Mouse (Mus musculus): ENCODE measurements around the gene Scimp.
"Not testable (repeated sequence)": the region's sequence is repeated elsewhere in the genome, so short reads cannot be mapped to it uniquely, and the experiment has no call there.

The Scimp gene

GRCm38 (mm10) chr11:70811041-70811440 lies 1.3 kb downstream of the Scimp start:
- no peak for DNase-seq

DNA sequence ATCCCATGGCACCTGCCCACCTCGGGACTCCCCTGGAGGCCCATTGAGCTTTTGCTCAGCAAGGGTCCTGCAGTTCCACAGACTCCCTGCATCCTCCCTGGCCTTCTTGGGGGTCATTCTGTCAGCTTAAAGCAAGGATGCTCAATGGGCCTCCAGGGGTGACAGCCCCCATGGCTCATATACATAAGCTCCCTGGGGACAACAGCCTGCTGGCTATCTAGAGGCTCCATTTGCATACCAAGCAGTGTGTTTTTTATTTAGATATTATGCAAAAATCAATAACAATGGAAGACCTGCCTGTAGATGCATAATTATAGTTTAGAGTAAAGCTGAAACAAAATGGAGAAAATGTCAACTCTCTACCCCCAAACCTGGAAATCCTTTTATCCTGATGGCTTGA lies 3.4 kb downstream of the Scimp start:
- no peak for DNase-seq

DNA sequence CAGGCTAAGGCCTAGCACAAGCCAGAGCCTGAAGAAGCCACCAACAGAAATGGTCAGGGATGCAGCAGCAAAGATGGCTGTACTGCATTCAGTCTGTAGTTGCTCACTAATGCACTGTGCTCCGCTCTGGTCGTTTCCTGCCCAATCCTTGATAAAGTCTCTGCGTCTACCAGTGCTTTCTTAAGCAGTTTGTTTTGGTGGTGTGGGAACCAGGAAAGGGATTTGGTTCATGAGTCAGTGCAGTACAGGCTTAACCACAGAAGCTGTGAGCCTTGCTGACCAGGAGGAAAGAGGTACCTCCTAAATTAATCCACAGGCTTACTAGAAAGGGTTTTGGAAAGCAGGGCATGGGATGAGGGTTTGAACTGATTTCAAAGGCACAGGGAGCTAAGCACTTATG lies 4.3 kb downstream of the Scimp start:
- DNase-seq: no peak

DNA sequence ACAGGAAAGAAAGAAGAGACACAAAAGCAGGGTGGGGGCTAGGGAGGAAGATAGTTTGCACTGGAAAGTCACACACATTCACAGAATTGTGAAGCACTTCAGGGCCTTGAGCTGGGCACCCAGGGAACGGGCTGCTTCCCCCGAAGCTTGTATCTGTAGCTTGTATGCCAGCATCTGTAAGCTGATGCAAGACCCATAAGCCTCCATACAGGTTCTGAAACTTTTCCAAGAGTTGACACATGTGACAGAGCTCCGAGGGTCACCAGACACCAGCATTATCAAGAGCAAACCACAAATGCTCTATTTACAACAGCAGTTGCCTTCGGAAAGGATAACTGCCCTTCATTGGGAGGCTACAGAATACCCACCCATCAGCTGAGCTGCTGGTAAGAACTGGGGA lies 4.8 kb downstream of the Scimp start:
- DNase-seq: no peak

DNA sequence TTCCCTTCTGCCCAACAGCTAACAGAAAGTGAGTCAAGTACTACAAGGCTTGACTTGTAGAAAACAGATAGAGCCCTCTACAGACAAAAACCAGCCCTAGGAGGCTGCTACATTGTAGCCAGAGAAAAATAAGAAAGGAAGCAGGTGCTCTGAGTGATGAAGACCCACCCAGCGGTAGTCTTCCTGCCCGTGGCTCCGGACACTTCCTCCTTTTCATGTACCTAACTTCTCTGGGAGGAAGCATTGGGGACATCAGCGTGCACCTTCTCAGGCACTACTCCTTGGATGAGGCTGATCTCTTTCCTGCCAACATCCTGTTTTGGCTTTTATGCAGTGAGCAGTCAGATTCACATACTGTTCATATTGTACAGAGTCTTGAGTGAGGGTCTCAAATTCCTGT lies 5.7 kb downstream of the Scimp start:
- DNase-seq: no peak

DNA sequence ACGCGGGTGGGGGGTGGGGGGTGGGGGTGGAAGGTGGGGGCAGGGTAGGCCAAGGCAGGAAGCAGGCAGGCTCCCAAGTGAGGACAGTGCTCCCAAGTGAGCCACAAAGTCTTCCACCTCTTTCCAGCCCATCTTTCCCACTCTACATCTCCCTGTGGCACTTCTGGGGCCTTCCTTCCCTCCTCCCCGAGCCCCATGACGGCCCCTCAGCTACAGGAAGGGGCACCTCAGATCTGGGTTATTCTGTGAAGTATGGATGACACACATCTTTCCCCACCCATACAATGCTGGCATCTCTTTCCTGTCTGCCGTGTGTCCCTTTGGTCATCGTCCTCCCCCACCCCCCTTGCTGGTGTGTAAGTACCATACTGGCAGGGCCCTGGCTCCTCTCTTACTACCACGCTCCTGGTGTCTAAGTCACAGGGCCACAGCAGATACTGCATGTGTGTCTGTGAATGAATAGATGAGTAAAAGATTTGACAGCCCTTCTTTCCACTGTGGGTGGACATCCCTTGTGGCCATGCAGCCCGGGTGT lies 6.7 kb downstream of the Scimp start:
- DNase-seq: no peak

DNA sequence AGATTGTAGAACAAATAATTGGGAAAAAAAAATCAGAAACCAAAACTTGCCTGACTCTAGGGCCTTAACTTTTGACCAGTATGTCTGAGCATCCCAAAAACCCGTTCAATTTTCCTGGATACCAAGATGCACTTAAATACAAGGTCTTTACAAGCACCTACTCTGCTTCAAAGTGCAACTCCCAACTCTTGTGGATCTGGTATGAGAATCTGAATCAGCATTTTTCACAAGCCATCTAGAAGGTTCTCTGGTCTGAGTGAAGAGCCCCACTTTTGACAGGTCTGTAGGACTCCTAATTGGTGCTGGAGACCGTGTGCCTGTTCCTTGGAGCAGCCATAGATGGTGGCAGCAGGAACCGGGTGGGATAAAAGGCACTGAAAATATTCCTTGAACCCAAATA lies 8.0 kb downstream of the Scimp start:
- DNase-seq: no peak

GRCm38 (mm10) chr11:70803711-70804200 lies 8.6 kb downstream of the Scimp start:
- no peak for DNase-seq

- no peak for DNase-seq
These were observed 9.5 kb downstream of the Scimp start for GRCm38 (mm10) chr11:70802865-70803261.

DNA sequence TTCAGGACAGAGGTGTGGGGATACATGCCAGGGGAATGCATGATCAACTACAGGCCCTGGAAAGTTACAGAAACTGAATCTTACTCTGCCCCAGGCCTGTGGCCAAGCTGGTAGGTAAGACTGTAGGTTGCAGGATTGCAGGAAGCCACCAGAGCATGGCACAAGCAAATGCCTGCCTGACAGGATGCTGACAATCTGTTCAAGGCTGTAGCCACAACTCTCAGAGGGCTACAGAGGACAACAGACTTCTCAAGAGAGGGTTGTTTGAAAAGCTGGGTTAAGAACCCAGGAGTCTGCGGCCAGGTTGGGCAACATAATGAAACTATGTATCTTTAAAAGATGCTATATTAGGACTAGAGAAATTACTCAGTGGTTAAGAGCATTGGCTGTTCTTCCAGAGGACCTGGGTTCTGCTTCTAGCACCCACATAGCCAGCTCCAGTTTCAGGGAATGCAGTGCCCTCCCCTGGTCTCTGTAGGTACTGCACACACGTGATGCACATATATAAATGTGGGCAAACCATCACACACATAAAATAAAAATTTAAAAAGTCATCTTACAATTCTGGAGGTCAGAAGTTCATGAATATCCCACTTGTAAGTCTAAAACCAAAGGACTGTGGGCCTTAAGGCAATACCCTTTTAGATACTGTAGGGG lies 10.1 kb downstream of the Scimp start:
- DNase-seq: no peak

- no peak for DNase-seq
These were observed 20.0 kb downstream of the Scimp start for GRCm38 (mm10) chr11:70792409-70792808.

GRCm38 (mm10) chr11:70791676-70792075 lies 20.7 kb downstream of the Scimp start:
- no peak for DNase-seq

DNA sequence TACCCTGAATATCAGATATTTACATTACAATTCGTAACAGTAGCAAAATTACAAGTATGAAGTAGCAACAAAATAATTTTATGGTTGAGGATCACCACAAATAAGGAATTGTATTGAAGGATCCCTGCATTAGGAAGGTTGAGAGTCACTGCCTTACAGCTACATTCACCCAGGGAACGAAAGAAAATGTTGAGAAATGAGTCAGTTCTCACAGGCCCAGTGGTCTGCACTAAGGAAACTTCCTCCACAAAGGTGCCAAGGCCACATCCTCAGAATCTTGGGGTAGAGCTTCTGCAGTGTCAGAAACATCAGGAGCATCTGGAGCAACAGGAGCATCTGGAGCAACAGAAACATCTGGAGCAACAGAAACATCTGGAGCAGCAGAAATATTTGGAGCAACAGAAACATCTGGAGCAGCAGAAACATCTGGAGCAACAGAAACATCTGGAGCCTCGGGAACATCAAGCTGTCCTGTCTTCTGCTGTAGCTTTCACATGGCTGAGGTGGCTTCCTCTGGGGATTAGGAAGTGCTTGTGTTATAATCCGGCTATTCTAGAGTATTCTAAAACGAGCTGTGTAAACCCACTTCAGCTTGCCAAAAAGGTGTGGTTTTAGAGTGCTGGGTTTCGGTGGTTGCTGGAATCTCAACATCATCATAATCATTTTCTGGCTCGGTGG lies 21.4 kb downstream of the Scimp start:
- no peak for DNase-seq

- DNase-seq: no peak
These were observed 22.0 kb downstream of the Scimp start for GRCm38 (mm10) chr11:70790426-70790825.

GRCm38 (mm10) chr11:70788972-70789655 lies 23.3 kb downstream of the Scimp start:
- DNase-seq: no peak

GRCm38 (mm10) chr11:70787052-70787451 lies 25.3 kb downstream of the Scimp start:
- no peak for DNase-seq

- DNase-seq: no peak
These were observed 26.5 kb downstream of the Scimp start for GRCm38 (mm10) chr11:70785908-70786307.

DNA sequence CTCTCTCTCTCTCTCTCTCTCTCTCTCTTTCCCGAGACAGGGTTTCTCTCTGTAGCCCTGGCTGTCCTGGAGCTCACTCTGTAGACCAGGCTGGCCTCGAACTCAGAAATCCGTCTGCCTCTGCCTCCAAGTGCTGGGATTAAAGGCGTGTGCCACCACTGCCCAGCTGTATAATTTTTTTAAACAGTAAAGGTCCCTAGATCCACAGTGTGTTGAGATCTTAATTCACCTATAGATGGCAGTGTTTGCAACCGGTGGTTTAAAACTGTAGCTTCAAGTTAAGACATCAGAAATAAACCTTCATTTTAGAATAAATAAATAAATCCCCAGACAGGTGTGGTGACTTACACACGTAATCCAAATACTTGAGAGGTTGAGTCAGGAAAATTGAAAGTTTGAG lies 34.3 kb downstream of the Scimp start:
- DNase-seq: not testable (repeated sequence)

GRCm38 (mm10) chr11:70777634-70778033 lies 34.8 kb downstream of the Scimp start:
- DNase-seq: no peak

GRCm38 (mm10) chr11:70776830-70777571 lies 35.4 kb downstream of the Scimp start:
- peak; percentile 50 for DNase-seq

GRCm38 (mm10) chr11:70770804-70771203 lies 41.6 kb downstream of the Scimp start:
- no peak for DNase-seq

- DNase-seq: no peak
These were observed 46.5 kb downstream of the Scimp start for GRCm38 (mm10) chr11:70765776-70766445.

Data from kidney, adult 11 months (tissue).